Mouse (Mus musculus) bone marrow macrophage, adult 2 months (primary cell): ENCODE results near the gene Bhlhe41.

Experiments used
- CTCF ChIP-seq: IDR thresholded peaks from 2 replicates; pipeline ENCODE4 v1.5.1; 2012; ENCODE audit warnings: low read depth, mild to moderate bottlenecking, low read length, moderate library complexity
- POLR2A ChIP-seq: IDR thresholded peaks from 2 replicates; pipeline ENCODE4 v1.6.1; 2012; ENCODE audit warnings: mild to moderate bottlenecking, low read depth, low read length, borderline replicate concordance

GRCm38 (mm10) chr6:145858414-145858813 is 6.9 kb downstream of the Bhlhe41 start:
- TF ChIP-seq POLR2A (no peak), CTCF (no peak)
